Mouse (Mus musculus) right cerebral cortex, postnatal 25 days (tissue): ENCODE results near the gene Ccdc148.

Experiments
- DNase-seq: peaks from one replicate; pipeline ENCODE4 v3.0.0; 2022

The Ccdc148 gene

DNA sequence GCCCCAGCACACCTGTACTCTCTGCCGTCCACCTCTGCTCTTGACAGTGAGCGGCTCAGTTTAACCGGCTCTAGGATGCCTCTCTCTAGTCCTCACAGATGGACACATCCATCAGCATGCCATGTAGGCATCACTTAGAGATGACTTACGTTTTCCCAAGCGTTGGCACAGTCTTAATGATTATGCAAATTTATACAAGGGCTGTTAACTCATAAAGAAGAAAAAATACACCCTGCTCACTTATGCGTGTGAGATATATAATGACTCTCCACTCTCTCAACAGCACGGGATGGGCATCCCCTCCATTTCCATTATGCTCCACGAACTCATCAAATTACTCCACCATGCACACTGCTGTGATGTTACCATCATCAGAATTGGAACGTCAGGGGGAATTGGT lies 386.6 kb downstream of the Ccdc148 start:
- no peak for DNase-seq
